In genomic region chr2:163375468-163375867, GRCm38 (mm10) we compare ENCODE assay signal across 16 mouse cellular contexts. TPM values are rescaled to one million over a fixed set of nuclear protein-coding genes. Genes with fewer than 3 reads are reported as not detected.
A peak's percentile ranks its signal among the peaks of the same experiment; 100 is the strongest.
DNase-seq lines count a peak whose midpoint lies in the region; ATAC-seq and TF ChIP-seq lines count a peak whose summit lies in the region.
"Had no signal": no experiment of that assay in that cellular context is flagged by ENCODE, and none has a peak within 500 bp of the region (broad histone marks: within the 10 kb centered on the region; RNA-seq: fewer than 3 reads in every experiment).

No protein-coding gene starts in this region.

- H3K4me2 ChIP-seq in forebrain, embryonic 15.5 days (replicated peaks): 0 out of 2 replicates have a peak overlapping the region, but pooled peaks have one; percentile 2
- no peak overlapping the region for H3K4me2 ChIP-seq in forebrain, embryonic 12.5 days
- 0 out of 2 replicates have a peak overlapping the region, but pooled peaks have one; percentile 1 for H3K4me2 ChIP-seq in hindbrain, embryonic 11.5 days (replicated peaks; ENCODE audit: low read depth, low read length)
- no peak overlapping the region for H3K4me2 ChIP-seq in hindbrain, embryonic 14.5 days (replicated peaks)
- no peak overlapping the region for H3K4me2 ChIP-seq in kidney, embryonic 16.5 days (replicated peaks; ENCODE audit: low read depth, low read length)
- H3K4me2 ChIP-seq: embryonic facial prominence, embryonic 15.5 days; liver, embryonic 12.5 days had no signal

- H3K4me1 ChIP-seq in forebrain, embryonic 15.5 days: no peaks in the 10 kb centered on the region
- H3K4me1 ChIP-seq in forebrain, embryonic 12.5 days: no peaks in the 10 kb centered on the region
- no peaks in the 10 kb centered on the region; the same call in 1 of the 2 replicates for H3K4me1 ChIP-seq in hindbrain, embryonic 11.5 days (replicated peaks; ENCODE audit: control insufficient read depth, insufficient read depth, low read length)
- H3K4me1 ChIP-seq in hindbrain, embryonic 14.5 days (replicated peaks; ENCODE audit: control insufficient read depth, insufficient read depth, low read length): no peaks in the 10 kb centered on the region
- peaks cover 0 to 5% of the 10 kb centered on the region in 2 experiments; a peak in 1 of 4 replicates for H3K4me1 ChIP-seq in ES-E14 (ENCODE audit: control insufficient read depth in 2 of 2, insufficient read depth in 2 of 2, low read length in 2 of 2, poor library complexity in 1 of 2)
- peaks cover 8% of the 10 kb centered on the region for H3K4me1 ChIP-seq in limb, embryonic 10.5 days
- H3K4me1 ChIP-seq in kidney, embryonic 16.5 days (ENCODE audit: insufficient read depth, low read length): no peaks in the 10 kb centered on the region
- H3K4me1 ChIP-seq: liver, embryonic 12.5 days had no signal

- no peak overlapping the region for H3K27ac ChIP-seq in forebrain, embryonic 15.5 days (replicated peaks)
- H3K27ac ChIP-seq in forebrain, embryonic 12.5 days: no peak overlapping the region
- H3K27ac ChIP-seq in hindbrain, embryonic 11.5 days (ENCODE audit: low read depth, low read length): no peak overlapping the region
- no peak overlapping the region for H3K27ac ChIP-seq in hindbrain, embryonic 14.5 days
- H3K27ac ChIP-seq in ES-E14 (ENCODE audit: insufficient read depth, low read depth, low read length, poor library complexity, severe bottlenecking): no peak overlapping the region
- no peak overlapping the region for H3K27ac ChIP-seq in limb, embryonic 10.5 days
- H3K27ac ChIP-seq in kidney, embryonic 16.5 days (ENCODE audit: low read length): no peak overlapping the region
- H3K27ac ChIP-seq: embryonic facial prominence, embryonic 15.5 days; left cerebral cortex, adult 2 months; liver, embryonic 12.5 days; midbrain, embryonic 10.5 days had no signal

- 43% methylated on average over 35 of the region's 35 CpGs for WGBS in forebrain, embryonic 15.5 days
- WGBS in forebrain, embryonic 12.5 days: 39% methylated on average over 35 of the region's 35 CpGs
- WGBS in hindbrain, embryonic 11.5 days: 44% methylated on average over 35 of the region's 35 CpGs
- WGBS in hindbrain, embryonic 14.5 days: 43% methylated on average over 35 of the region's 35 CpGs
- 29% methylated on average over 35 of the region's 35 CpGs for WGBS in limb, embryonic 10.5 days
- 43% methylated on average over 35 of the region's 35 CpGs for WGBS in kidney, embryonic 16.5 days

- H3K27me3 ChIP-seq in forebrain, embryonic 15.5 days: peaks cover 27% of the 10 kb centered on the region
- peaks cover 44% of the 10 kb centered on the region for H3K27me3 ChIP-seq in forebrain, embryonic 12.5 days
- peaks cover 23% of the 10 kb centered on the region for H3K27me3 ChIP-seq in hindbrain, embryonic 11.5 days (ENCODE audit: control insufficient read depth, insufficient read depth, low read length)
- H3K27me3 ChIP-seq in hindbrain, embryonic 14.5 days (ENCODE audit: control insufficient read depth, insufficient read depth, low read length): peaks cover 32% of the 10 kb centered on the region
- H3K27me3 ChIP-seq in limb, embryonic 10.5 days (ENCODE audit: low read depth, poor library complexity, severe bottlenecking): peaks cover 53% of the 10 kb centered on the region
- peaks cover 23% of the 10 kb centered on the region for H3K27me3 ChIP-seq in kidney, embryonic 16.5 days (ENCODE audit: insufficient read depth, low read length)

- no peak overlapping the region for H3K9ac ChIP-seq in forebrain, embryonic 15.5 days (replicated peaks)
- H3K9ac ChIP-seq in forebrain, embryonic 12.5 days: no peak overlapping the region
- H3K9ac ChIP-seq in hindbrain, embryonic 11.5 days (ENCODE audit: low read depth, low read length): no peak overlapping the region
- H3K9ac ChIP-seq in hindbrain, embryonic 14.5 days: no peak overlapping the region
- H3K9ac ChIP-seq in ES-E14 (ENCODE audit: insufficient read depth, low read depth, low read length, poor library complexity, severe bottlenecking): peak overlapping the region; percentile 58
- no peak overlapping the region for H3K9ac ChIP-seq in kidney, embryonic 16.5 days (replicated peaks; ENCODE audit: low read length)
- H3K9ac ChIP-seq: embryonic facial prominence, embryonic 15.5 days; liver, embryonic 12.5 days had no signal

- no peaks in the 10 kb centered on the region for H3K9me3 ChIP-seq in forebrain, embryonic 15.5 days
- no peaks in the 10 kb centered on the region for H3K9me3 ChIP-seq in forebrain, embryonic 12.5 days
- H3K9me3 ChIP-seq in hindbrain, embryonic 11.5 days (ENCODE audit: control insufficient read depth, low read length): no peaks in the 10 kb centered on the region
- H3K9me3 ChIP-seq in hindbrain, embryonic 14.5 days (ENCODE audit: control insufficient read depth, low read length): no peaks in the 10 kb centered on the region
- no peaks in the 10 kb centered on the region for H3K9me3 ChIP-seq in ES-E14 (ENCODE audit: control insufficient read depth, insufficient read depth, low read depth, low read length)
- no peaks in the 10 kb centered on the region for H3K9me3 ChIP-seq in limb, embryonic 10.5 days (replicated peaks)
- H3K9me3 ChIP-seq in kidney, embryonic 16.5 days (ENCODE audit: low read length): peaks cover 6% of the 10 kb centered on the region; the same call in 1 of the 2 replicates
- H3K9me3 ChIP-seq: embryonic facial prominence, embryonic 15.5 days; liver, embryonic 12.5 days had no signal

- no peak overlapping the region for H3K4me3 ChIP-seq in forebrain, embryonic 15.5 days
- H3K4me3 ChIP-seq in forebrain, embryonic 12.5 days (replicated peaks): no peak overlapping the region
- no peak overlapping the region for H3K4me3 ChIP-seq in hindbrain, embryonic 11.5 days (ENCODE audit: low read depth, low read length)
- no peak overlapping the region for H3K4me3 ChIP-seq in hindbrain, embryonic 14.5 days (replicated peaks; ENCODE audit: low read length)
- H3K4me3 ChIP-seq in ES-E14 (ENCODE audit: insufficient read depth in 1 of 2, low read depth in 1 of 2, low read length in 2 of 2, poor library complexity in 1 of 2, severe bottlenecking in 1 of 2): peak overlapping the region; percentile 60 to 65
- peak overlapping the region; percentile 19; the same call in 1 of the 2 replicates for H3K4me3 ChIP-seq in limb, embryonic 10.5 days
- H3K4me3 ChIP-seq in kidney, embryonic 16.5 days (ENCODE audit: low read length): no peak overlapping the region
- H3K4me3 ChIP-seq: embryonic facial prominence, embryonic 15.5 days; left cerebral cortex, adult 2 months; liver, embryonic 12.5 days; midbrain, embryonic 10.5 days had no signal

- no peak for DNase-seq in hindbrain, embryonic 11.5 days (ENCODE audit: low spot score)
- no peak for DNase-seq in hindbrain, embryonic 14.5 days (ENCODE audit: low spot score)
- no peak for DNase-seq in ES-E14 (ENCODE audit: low read depth, low spot score)
- DNase-seq in limb, embryonic 10.5 days (ENCODE audit: low spot score): no peak
- no peak for DNase-seq in right cerebral cortex, adult 2 months (ENCODE audit: low spot score in 2 of 2)
- DNase-seq: cerebellum, postnatal 14 days; lung, postnatal 10 days; right cerebral cortex, postnatal 4 days had no signal

- ATAC-seq in forebrain, embryonic 15.5 days (replicated peaks): no peak
- ATAC-seq in forebrain, embryonic 12.5 days (ENCODE audit: low FRiP score): no peak
- ATAC-seq in hindbrain, embryonic 11.5 days (ENCODE audit: low FRiP score): no peak
- no peak for ATAC-seq in hindbrain, embryonic 14.5 days (ENCODE audit: low FRiP score)
- ATAC-seq in kidney, embryonic 16.5 days (ENCODE audit: low FRiP score, low TSS enrichment): no peak
- ATAC-seq: liver, embryonic 12.5 days had no signal

- H3K36me3 ChIP-seq in forebrain, embryonic 15.5 days: no peaks in the 10 kb centered on the region
- H3K36me3 ChIP-seq in forebrain, embryonic 12.5 days (replicated peaks): no peaks in the 10 kb centered on the region
- H3K36me3 ChIP-seq in hindbrain, embryonic 11.5 days (ENCODE audit: control insufficient read depth, insufficient read depth, low read length): no peaks in the 10 kb centered on the region
- H3K36me3 ChIP-seq in hindbrain, embryonic 14.5 days (replicated peaks; ENCODE audit: control insufficient read depth, insufficient read depth): no peaks in the 10 kb centered on the region
- H3K36me3 ChIP-seq in ES-E14 (ENCODE audit: control insufficient read depth, insufficient read depth, low read length, poor library complexity, severe bottlenecking): no peaks in the 10 kb centered on the region
- no peaks in the 10 kb centered on the region for H3K36me3 ChIP-seq in limb, embryonic 10.5 days
- H3K36me3 ChIP-seq in kidney, embryonic 16.5 days (ENCODE audit: insufficient read depth, low read length): 0 out of 2 replicates have a peak, but pooled peaks cover 5% of the 10 kb centered on the region
- H3K36me3 ChIP-seq: embryonic facial prominence, embryonic 15.5 days; liver, embryonic 12.5 days; midbrain, embryonic 10.5 days had no signal

- in situ Hi-C loops in ES-E14 (cut with MboI; ENCODE audit: low sequenced_read_pairs in 2 of 2, unreplicated experiment in 2 of 2): no loop called here

TF ChIP-seq in ES-E14, 5 proteins besides CTCF, POLR2A, EP300 and RAD21:
- TF ChIP-seq MAFK (IDR thresholded peaks at IDR 0.05; ENCODE audit: insufficient read depth, low read depth, low read length): no peak

RNA-seq across cellular contexts. Expression of gene Jph2, which starts 22.3 kb away (rescaled TPM):
- 0.22 and 0.25 TPM in 2 replicates for polyA plus RNA-seq in forebrain, embryonic 15.5 days (2015; fragmentation: Nextera tagmentation; extraction: Ambion mirVana)
- 0.18 and 0.24 TPM in 2 replicates for polyA plus RNA-seq in forebrain, embryonic 12.5 days (2016; fragmentation: Nextera tagmentation; extraction: Ambion mirVana)
- polyA plus RNA-seq in hindbrain, embryonic 11.5 days (2014; fragmentation: Nextera tagmentation; extraction: Ambion mirVana): 0.32 and 0.43 TPM in 2 replicates
- polyA plus RNA-seq in hindbrain, embryonic 14.5 days (2014; fragmentation: Nextera tagmentation; extraction: Ambion mirVana): 0.27 and 0.37 TPM in 2 replicates
- total RNA-seq in ES-E14 (2012; rRNA removed): 3.0 and 7.7 TPM in 2 replicates
- 0.59 and 0.71 TPM in 2 replicates for polyA plus RNA-seq in limb, embryonic 10.5 days (2016; fragmentation: Nextera tagmentation; extraction: Ambion mirVana)
- polyA plus RNA-seq in kidney, embryonic 16.5 days (2015; fragmentation: Nextera tagmentation; extraction: Ambion mirVana): 2.8 and 3.3 TPM in 2 replicates
- total RNA-seq: hematopoietic stem cell, adult 5-6 weeks had no signal

RNA-seq across cellular contexts. Expression of gene Oser1, which starts 49.0 kb away (rescaled TPM):
- 75.4 and 79.1 TPM in 2 replicates for polyA plus RNA-seq in forebrain, embryonic 15.5 days (2015; fragmentation: Nextera tagmentation; extraction: Ambion mirVana)
- 74.5 and 77.0 TPM in 2 replicates for polyA plus RNA-seq in forebrain, embryonic 12.5 days (2016; fragmentation: Nextera tagmentation; extraction: Ambion mirVana)
- 88.7 and 92.1 TPM in 2 replicates for polyA plus RNA-seq in hindbrain, embryonic 11.5 days (2014; fragmentation: Nextera tagmentation; extraction: Ambion mirVana)
- 74.8 and 78.9 TPM in 2 replicates for polyA plus RNA-seq in hindbrain, embryonic 14.5 days (2014; fragmentation: Nextera tagmentation; extraction: Ambion mirVana)
- 31.5 and 42.0 TPM in 2 replicates for total RNA-seq in ES-E14 (2012; rRNA removed)
- polyA plus RNA-seq in limb, embryonic 10.5 days (2016; fragmentation: Nextera tagmentation; extraction: Ambion mirVana): 84.9 and 89.2 TPM in 2 replicates
- 95.6 and 99.2 TPM in 2 replicates for polyA plus RNA-seq in kidney, embryonic 16.5 days (2015; fragmentation: Nextera tagmentation; extraction: Ambion mirVana)

Comparison
In these comparisons a context has a peak if more than half of its experiments do, and no peak if none do; other contexts are left out.
1. H3K4me2 ChIP-seq: peak in forebrain, embryonic 15.5 days (single experiment) and hindbrain, embryonic 11.5 days (single experiment); none in forebrain, embryonic 12.5 days (single experiment), hindbrain, embryonic 14.5 days (single experiment) and kidney, embryonic 16.5 days (single experiment).
2. H3K4me3 ChIP-seq: peak in ES-E14 (2 of 2) and limb, embryonic 10.5 days (single experiment); none in forebrain, embryonic 15.5 days (single experiment), forebrain, embryonic 12.5 days (single experiment), hindbrain, embryonic 11.5 days (single experiment), hindbrain, embryonic 14.5 days (single experiment) and kidney, embryonic 16.5 days (single experiment).